Mouse (Mus musculus): ENCODE results near the gene Nek1. TPM values are rescaled to one million over a fixed set of nuclear protein-coding genes. Genes with fewer than 3 reads are reported as not detected.
A peak's percentile ranks its signal among the peaks of the same experiment; 100 is the strongest.

Nek1 gene
- polyA plus RNA-seq, 1 experiment from 2014 or later: 20.4 TPM

- Histone ChIP-seq H3K9me3 (ENCODE audit: low read length) (0 out of 2 replicates have a peak, but pooled peaks cover 2% of the 10 kb centered on the region), H3K36me3 (ENCODE audit: insufficient read depth, low read length) (no peaks in the 10 kb centered on the region), H3K4me2 (replicated peaks; ENCODE audit: low read depth, low read length) (no peak overlapping the region), H3K27ac (ENCODE audit: low read length) (no peak overlapping the region), H3K4me3 (ENCODE audit: low read length) (no peak overlapping the region), H3K4me1 (ENCODE audit: insufficient read depth, low read length) (no peaks in the 10 kb centered on the region), H3K27me3 (ENCODE audit: insufficient read depth, low read length) (no peaks in the 10 kb centered on the region), H3K9ac (replicated peaks; ENCODE audit: low read length) (no peak overlapping the region)
- 77% methylated on average over 4 of the region's 4 CpGs for WGBS
- ATAC-seq (ENCODE audit: low FRiP score, low TSS enrichment): peak; percentile 61; the same call in 1 of the 2 replicates
These were observed 139.7 kb downstream of the Nek1 start for GRCm38 (mm10) chr8:61132561-61133134.

GRCm38 (mm10) chr8:61141869-61142268, 148.9 kb downstream of the Nek1 start:
- Histone ChIP-seq H3K4me2 (replicated peaks; ENCODE audit: low read depth, low read length) (no peak overlapping the region), H3K9me3 (ENCODE audit: low read length) (no peaks in the 10 kb centered on the region), H3K36me3 (ENCODE audit: insufficient read depth, low read length) (no peaks in the 10 kb centered on the region), H3K4me1 (ENCODE audit: insufficient read depth, low read length) (no peaks in the 10 kb centered on the region), H3K9ac (replicated peaks; ENCODE audit: low read length) (no peak overlapping the region), H3K4me3 (ENCODE audit: low read length) (no peak overlapping the region), H3K27ac (ENCODE audit: low read length) (no peak overlapping the region), H3K27me3 (ENCODE audit: insufficient read depth, low read length) (no peaks in the 10 kb centered on the region)
- ATAC-seq (ENCODE audit: low FRiP score, low TSS enrichment): no peak
- 80% methylated on average over 6 of the region's 6 CpGs for WGBS

GRCm38 (mm10) chr8:61142302-61142701, 149.3 kb downstream of the Nek1 start:
- no peaks in the 10 kb centered on the region for H3K4me1 ChIP-seq (ENCODE audit: insufficient read depth, low read length)
- 64% methylated on average over 3 of the region's 3 CpGs for WGBS
- H3K9me3 ChIP-seq (ENCODE audit: low read length): no peaks in the 10 kb centered on the region
- no peak overlapping the region for H3K4me2 ChIP-seq (replicated peaks; ENCODE audit: low read depth, low read length)
- H3K27ac ChIP-seq (ENCODE audit: low read length): no peak overlapping the region
- no peaks in the 10 kb centered on the region for H3K27me3 ChIP-seq (ENCODE audit: insufficient read depth, low read length)
- no peaks in the 10 kb centered on the region for H3K36me3 ChIP-seq (ENCODE audit: insufficient read depth, low read length)
- ATAC-seq (ENCODE audit: low FRiP score, low TSS enrichment): peak; percentile 51; the same call in 1 of the 2 replicates
- H3K9ac ChIP-seq (replicated peaks; ENCODE audit: low read length): no peak overlapping the region
- H3K4me3 ChIP-seq (ENCODE audit: low read length): no peak overlapping the region

GRCm38 (mm10) chr8:61142845-61143244, 149.8 kb downstream of the Nek1 start:
- Histone ChIP-seq H3K27me3 (ENCODE audit: insufficient read depth, low read length) (no peaks in the 10 kb centered on the region), H3K4me2 (replicated peaks; ENCODE audit: low read depth, low read length) (no peak overlapping the region), H3K9me3 (ENCODE audit: low read length) (no peaks in the 10 kb centered on the region), H3K36me3 (ENCODE audit: insufficient read depth, low read length) (no peaks in the 10 kb centered on the region), H3K27ac (ENCODE audit: low read length) (no peak overlapping the region), H3K4me3 (ENCODE audit: low read length) (no peak overlapping the region), H3K9ac (replicated peaks; ENCODE audit: low read length) (no peak overlapping the region), H3K4me1 (ENCODE audit: insufficient read depth, low read length) (no peaks in the 10 kb centered on the region)
- ATAC-seq (ENCODE audit: low FRiP score, low TSS enrichment): no peak

GRCm38 (mm10) chr8:61148728-61149127, 155.7 kb downstream of the Nek1 start:
- Histone ChIP-seq H3K27me3 (ENCODE audit: insufficient read depth, low read length) (no peaks in the 10 kb centered on the region), H3K9ac (replicated peaks; ENCODE audit: low read length) (no peak overlapping the region), H3K36me3 (ENCODE audit: insufficient read depth, low read length) (no peaks in the 10 kb centered on the region), H3K9me3 (ENCODE audit: low read length) (no peaks in the 10 kb centered on the region), H3K4me2 (replicated peaks; ENCODE audit: low read depth, low read length) (no peak overlapping the region), H3K4me3 (ENCODE audit: low read length) (no peak overlapping the region), H3K4me1 (ENCODE audit: insufficient read depth, low read length) (no peaks in the 10 kb centered on the region), H3K27ac (ENCODE audit: low read length) (no peak overlapping the region)
- ATAC-seq (ENCODE audit: low FRiP score, low TSS enrichment): no peak
- 87% methylated on average over 5 of the region's 5 CpGs for WGBS

GRCm38 (mm10) chr8:61150596-61150995, 157.6 kb downstream of the Nek1 start:
- WGBS: 54% methylated on average over 4 of the region's 4 CpGs
- no peak overlapping the region for H3K4me3 ChIP-seq (ENCODE audit: low read length)
- H3K4me1 ChIP-seq (ENCODE audit: insufficient read depth, low read length): no peaks in the 10 kb centered on the region
- no peak overlapping the region for H3K4me2 ChIP-seq (replicated peaks; ENCODE audit: low read depth, low read length)
- H3K27ac ChIP-seq (ENCODE audit: low read length): no peak overlapping the region
- ATAC-seq (ENCODE audit: low FRiP score, low TSS enrichment): no peak
- H3K9me3 ChIP-seq (ENCODE audit: low read length): no peaks in the 10 kb centered on the region
- no peaks in the 10 kb centered on the region for H3K36me3 ChIP-seq (ENCODE audit: insufficient read depth, low read length)
- no peak overlapping the region for H3K9ac ChIP-seq (replicated peaks; ENCODE audit: low read length)
- H3K27me3 ChIP-seq (ENCODE audit: insufficient read depth, low read length): no peaks in the 10 kb centered on the region

GRCm38 (mm10) chr8:61156406-61156805, 163.4 kb downstream of the Nek1 start:
- no peaks in the 10 kb centered on the region for H3K27me3 ChIP-seq (ENCODE audit: insufficient read depth, low read length)
- no peaks in the 10 kb centered on the region for H3K4me1 ChIP-seq (ENCODE audit: insufficient read depth, low read length)
- 58% methylated on average over 1 of the region's 1 CpGs for WGBS
- H3K27ac ChIP-seq (ENCODE audit: low read length): no peak overlapping the region
- H3K4me2 ChIP-seq (replicated peaks; ENCODE audit: low read depth, low read length): no peak overlapping the region
- ATAC-seq (ENCODE audit: low FRiP score, low TSS enrichment): no peak
- H3K4me3 ChIP-seq (ENCODE audit: low read length): no peak overlapping the region
- no peak overlapping the region for H3K9ac ChIP-seq (replicated peaks; ENCODE audit: low read length)
- H3K9me3 ChIP-seq (ENCODE audit: low read length): no peaks in the 10 kb centered on the region
- no peaks in the 10 kb centered on the region for H3K36me3 ChIP-seq (ENCODE audit: insufficient read depth, low read length)

GRCm38 (mm10) chr8:61158540-61158939, 165.5 kb downstream of the Nek1 start:
- Histone ChIP-seq H3K27me3 (ENCODE audit: insufficient read depth, low read length) (no peaks in the 10 kb centered on the region), H3K4me1 (ENCODE audit: insufficient read depth, low read length) (no peaks in the 10 kb centered on the region), H3K27ac (ENCODE audit: low read length) (no peak overlapping the region), H3K9ac (replicated peaks; ENCODE audit: low read length) (no peak overlapping the region), H3K4me2 (replicated peaks; ENCODE audit: low read depth, low read length) (no peak overlapping the region), H3K36me3 (ENCODE audit: insufficient read depth, low read length) (no peaks in the 10 kb centered on the region), H3K9me3 (ENCODE audit: low read length) (no peaks in the 10 kb centered on the region), H3K4me3 (ENCODE audit: low read length) (no peak overlapping the region)
- 80% methylated on average over 3 of the region's 3 CpGs for WGBS
- no peak for ATAC-seq (ENCODE audit: low FRiP score, low TSS enrichment)

- no peak overlapping the region for H3K27ac ChIP-seq (ENCODE audit: low read length)
- H3K9ac ChIP-seq (replicated peaks; ENCODE audit: low read length): no peak overlapping the region
- H3K4me3 ChIP-seq (ENCODE audit: low read length): no peak overlapping the region
- no peak overlapping the region for H3K4me2 ChIP-seq (replicated peaks; ENCODE audit: low read depth, low read length)
- whole genome bisulfite sequencing: 90% methylated on average over 6 of the region's 6 CpGs
- no peaks in the 10 kb centered on the region for H3K36me3 ChIP-seq (ENCODE audit: insufficient read depth, low read length)
- no peaks in the 10 kb centered on the region for H3K4me1 ChIP-seq (ENCODE audit: insufficient read depth, low read length)
- no peaks in the 10 kb centered on the region for H3K27me3 ChIP-seq (ENCODE audit: insufficient read depth, low read length)
- H3K9me3 ChIP-seq (ENCODE audit: low read length): no peaks in the 10 kb centered on the region
- no peak for ATAC-seq (ENCODE audit: low FRiP score, low TSS enrichment)
These were observed 168.6 kb downstream of the Nek1 start for GRCm38 (mm10) chr8:61161461-61162185.

- ATAC-seq (ENCODE audit: low FRiP score, low TSS enrichment): no peak
- Histone ChIP-seq H3K27me3 (ENCODE audit: insufficient read depth, low read length) (no peaks in the 10 kb centered on the region), H3K9me3 (ENCODE audit: low read length) (no peaks in the 10 kb centered on the region), H3K4me3 (ENCODE audit: low read length) (no peak overlapping the region), H3K9ac (replicated peaks; ENCODE audit: low read length) (no peak overlapping the region), H3K36me3 (ENCODE audit: insufficient read depth, low read length) (no peaks in the 10 kb centered on the region), H3K27ac (ENCODE audit: low read length) (no peak overlapping the region), H3K4me1 (ENCODE audit: insufficient read depth, low read length) (no peaks in the 10 kb centered on the region), H3K4me2 (replicated peaks; ENCODE audit: low read depth, low read length) (no peak overlapping the region)
- WGBS: 56% methylated on average over 1 of the region's 1 CpGs
These were observed 169.2 kb downstream of the Nek1 start for GRCm38 (mm10) chr8:61162186-61162566.

Data from kidney, embryonic 16.5 days (tissue).